Mouse (Mus musculus) thymus, adult 18-20 months (tissue): ENCODE results near the gene Bicdl1.

Experiments used
- DNase-seq, 2 experiments: peaks; one replicate each; pipeline ENCODE4 v3.0.0; 2022; ENCODE audit warnings: mixed read lengths in 2 of 2

Gene Bicdl1

GRCm38 (mm10) chr5:115622686-115623085 is 108.7 kb downstream of the Bicdl1 start:
- no peak for DNase-seq

GRCm38 (mm10) chr5:115619690-115620089 is 111.7 kb downstream of the Bicdl1 start:
- no peak for DNase-seq

- DNase-seq, result no peak
Measured at GRCm38 (mm10) chr5:115614948-115615347, 116.5 kb downstream of the Bicdl1 start.

GRCm38 (mm10) chr5:115613332-115613731 is 118.1 kb downstream of the Bicdl1 start:
- DNase-seq, result no peak

GRCm38 (mm10) chr5:115611566-115611965 is 119.9 kb downstream of the Bicdl1 start:
- no peak for DNase-seq

GRCm38 (mm10) chr5:115603561-115603960 is 127.9 kb downstream of the Bicdl1 start:
- no peak for DNase-seq
